Mouse (Mus musculus): ENCODE measurements at regions not wholly inside any gene's neighbourhood (a gene's known extent, or its start where the extent isn't known, plus 50 kb on each side); places are given as distances from the start of the nearest gene placed in this dataset.
A peak's percentile ranks its signal among the peaks of the same experiment; 100 is the strongest.

DNA sequence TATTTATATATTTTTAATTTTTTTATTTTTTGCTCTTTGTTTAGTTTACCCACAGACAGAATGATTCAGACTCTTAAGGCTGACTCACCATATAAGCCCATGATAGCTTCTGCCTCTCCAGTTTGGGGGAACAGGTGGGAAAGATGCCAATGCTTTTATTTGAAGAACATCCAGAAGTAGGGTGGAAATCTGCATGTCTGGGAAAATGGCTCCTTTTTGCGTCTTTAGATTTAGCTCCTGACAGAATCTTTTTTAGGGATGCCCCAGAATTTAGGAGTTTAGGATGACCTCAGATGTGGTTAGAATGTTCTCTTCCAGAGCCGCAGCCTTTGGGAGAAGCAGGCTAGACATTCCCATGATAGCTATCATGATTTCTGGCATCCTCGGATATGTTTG is 167.9 kb upstream of the Tgfbr2 start:
- Histone ChIP-seq H3K9ac (ENCODE audit: low read length) (no peak overlapping the region), H3K9me3 (ENCODE audit: control insufficient read depth, low read length) (no peaks in the 10 kb centered on the region), H3K4me1 (replicated peaks; ENCODE audit: control insufficient read depth, insufficient read depth) (no peaks in the 10 kb centered on the region), H3K27ac (replicated peaks) (no peak overlapping the region), H3K36me3 (ENCODE audit: control insufficient read depth, insufficient read depth, low read length) (no peaks in the 10 kb centered on the region), H3K4me3 (ENCODE audit: low read depth, low read length) (no peak overlapping the region), H3K4me2 (replicated peaks; ENCODE audit: low read depth) (no peak overlapping the region), H3K27me3 (ENCODE audit: control insufficient read depth, insufficient read depth, low read length) (no peaks in the 10 kb centered on the region)
- WGBS = 63% methylated on average over 3 of the region's 3 CpGs
- DNase-seq (ENCODE audit: low spot score) (no peak), ATAC-seq (ENCODE audit: low FRiP score, low TSS enrichment) (no peak)
- no peak for TF ChIP-seq EP300 (optimal IDR thresholded peaks at IDR 0.05)
- no peak for TF ChIP-seq CTCF (IDR thresholded peaks at IDR 0.05; ENCODE audit: low read depth)

DNA sequence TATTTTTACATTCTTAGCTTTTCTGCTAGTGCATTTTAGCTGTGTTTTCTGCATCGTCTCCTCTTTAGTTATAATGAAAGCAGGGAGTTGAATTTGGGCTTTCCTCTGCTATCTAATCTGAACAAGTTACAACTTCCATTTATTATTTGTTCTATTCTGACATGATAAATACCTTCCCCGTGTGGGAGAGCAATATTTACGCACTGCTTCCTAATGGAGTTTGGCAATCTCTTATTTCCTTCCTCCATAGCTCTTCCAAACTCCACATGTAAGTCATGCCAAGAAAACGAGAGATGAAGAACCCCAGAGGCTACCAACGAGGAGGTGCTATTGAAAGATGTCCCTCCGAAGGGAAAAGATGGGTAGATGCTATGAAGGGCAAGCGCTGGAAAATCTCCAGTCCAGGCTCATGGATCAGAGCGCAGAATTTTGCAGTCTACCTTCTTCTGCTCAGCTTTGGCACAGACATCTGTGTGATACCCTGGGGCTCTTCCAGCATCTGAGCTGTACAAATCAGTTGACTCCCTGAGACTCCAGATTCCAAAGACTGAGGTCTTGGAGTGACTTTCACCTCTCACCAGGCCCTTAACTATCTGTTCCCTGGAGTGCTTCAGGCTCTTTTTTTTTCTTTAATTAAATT is 167.4 kb upstream of the Tgfbr2 start:
- Histone ChIP-seq H3K27ac (replicated peaks) (no peak overlapping the region), H3K9me3 (ENCODE audit: control insufficient read depth, low read length) (no peaks in the 10 kb centered on the region)
- no peak for ATAC-seq (ENCODE audit: low FRiP score, low TSS enrichment)

DNA sequence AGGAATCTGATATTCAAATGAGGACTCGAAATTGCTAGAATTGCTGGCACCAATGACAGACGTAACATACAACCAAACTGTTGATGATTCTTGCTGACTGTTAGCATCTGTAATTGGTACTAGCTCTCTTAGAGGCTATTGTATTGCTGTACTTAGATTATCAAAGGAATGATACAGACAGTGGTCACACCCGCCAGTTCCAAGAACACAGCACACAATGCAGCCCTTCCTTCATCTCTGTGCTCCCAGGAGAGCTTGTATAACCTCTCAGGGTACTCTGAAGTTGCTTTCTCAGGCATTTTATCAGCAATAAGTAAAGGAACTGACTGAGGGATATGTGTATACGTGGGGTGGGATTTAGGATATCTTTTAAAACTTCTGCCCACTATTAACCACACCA is 166.8 kb upstream of the Tgfbr2 start:
- TF ChIP-seq EP300 (optimal IDR thresholded peaks at IDR 0.05) (no peak), CTCF (IDR thresholded peaks at IDR 0.05; ENCODE audit: low read depth) (no peak)
- Histone ChIP-seq H3K4me1 (replicated peaks; ENCODE audit: control insufficient read depth, insufficient read depth) (no peaks in the 10 kb centered on the region), H3K4me3 (ENCODE audit: low read depth, low read length) (no peak overlapping the region), H3K36me3 (ENCODE audit: control insufficient read depth, insufficient read depth, low read length) (no peaks in the 10 kb centered on the region), H3K4me2 (replicated peaks; ENCODE audit: low read depth) (no peak overlapping the region), H3K9me3 (ENCODE audit: control insufficient read depth, low read length) (no peaks in the 10 kb centered on the region), H3K9ac (ENCODE audit: low read length) (no peak overlapping the region), H3K27ac (replicated peaks) (no peak overlapping the region), H3K27me3 (ENCODE audit: control insufficient read depth, insufficient read depth, low read length) (no peaks in the 10 kb centered on the region)
- WGBS = 61% methylated on average over 4 of the region's 4 CpGs
- DNase-seq (ENCODE audit: low spot score) = no peak
- ATAC-seq (ENCODE audit: low FRiP score, low TSS enrichment) = no peak

More for the DNA sequence above, 167.4 kb upstream of the Tgfbr2 start:
- H3K4me2 ChIP-seq (replicated peaks; ENCODE audit: low read depth) = no peak overlapping the region
- H3K4me3 ChIP-seq (ENCODE audit: low read depth, low read length) = no peak overlapping the region
- no peak for DNase-seq (ENCODE audit: low spot score)
- TF ChIP-seq CTCF (IDR thresholded peaks at IDR 0.05; ENCODE audit: low read depth) = no peak
- no peak for TF ChIP-seq EP300 (optimal IDR thresholded peaks at IDR 0.05)
- no peaks in the 10 kb centered on the region for H3K36me3 ChIP-seq (ENCODE audit: control insufficient read depth, insufficient read depth, low read length)
- H3K27me3 ChIP-seq (ENCODE audit: control insufficient read depth, insufficient read depth, low read length) = no peaks in the 10 kb centered on the region
- H3K4me1 ChIP-seq (replicated peaks; ENCODE audit: control insufficient read depth, insufficient read depth) = no peaks in the 10 kb centered on the region
- H3K9ac ChIP-seq (ENCODE audit: low read length) = no peak overlapping the region
- WGBS = 40% methylated on average over 8 of the region's 8 CpGs

DNA sequence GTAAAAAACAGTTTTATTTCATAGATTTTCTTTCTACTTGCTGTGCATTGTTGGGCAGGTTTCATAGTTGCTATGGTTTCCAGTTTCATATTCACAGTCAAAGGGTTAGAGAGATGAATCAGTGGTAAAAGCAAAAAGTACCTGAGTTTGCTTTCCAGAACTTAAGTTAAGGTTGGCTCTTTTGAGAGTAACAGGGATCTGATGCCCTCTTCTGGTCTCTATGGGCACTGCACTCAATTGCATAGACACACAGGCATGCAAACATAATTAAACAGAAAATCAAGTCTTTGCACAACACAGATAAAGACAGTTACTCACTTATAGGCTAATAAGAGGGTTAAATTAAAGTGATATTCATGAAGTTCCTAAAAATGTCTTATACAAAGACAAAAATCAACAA is 165.8 kb upstream of the Tgfbr2 start:
- Histone ChIP-seq H3K4me3 (ENCODE audit: low read depth, low read length) (no peak overlapping the region), H3K9me3 (ENCODE audit: control insufficient read depth, low read length) (no peaks in the 10 kb centered on the region), H3K27me3 (ENCODE audit: control insufficient read depth, insufficient read depth, low read length) (no peaks in the 10 kb centered on the region), H3K4me1 (replicated peaks; ENCODE audit: control insufficient read depth, insufficient read depth) (no peaks in the 10 kb centered on the region), H3K36me3 (ENCODE audit: control insufficient read depth, insufficient read depth, low read length) (no peaks in the 10 kb centered on the region), H3K9ac (ENCODE audit: low read length) (no peak overlapping the region), H3K4me2 (replicated peaks; ENCODE audit: low read depth) (no peak overlapping the region), H3K27ac (replicated peaks) (no peak overlapping the region)
- ATAC-seq (ENCODE audit: low FRiP score, low TSS enrichment) (no peak), DNase-seq (ENCODE audit: low spot score) (no peak)
- TF ChIP-seq EP300 (optimal IDR thresholded peaks at IDR 0.05) = no peak
- TF ChIP-seq CTCF (IDR thresholded peaks at IDR 0.05; ENCODE audit: low read depth) = peak; percentile 64

DNA sequence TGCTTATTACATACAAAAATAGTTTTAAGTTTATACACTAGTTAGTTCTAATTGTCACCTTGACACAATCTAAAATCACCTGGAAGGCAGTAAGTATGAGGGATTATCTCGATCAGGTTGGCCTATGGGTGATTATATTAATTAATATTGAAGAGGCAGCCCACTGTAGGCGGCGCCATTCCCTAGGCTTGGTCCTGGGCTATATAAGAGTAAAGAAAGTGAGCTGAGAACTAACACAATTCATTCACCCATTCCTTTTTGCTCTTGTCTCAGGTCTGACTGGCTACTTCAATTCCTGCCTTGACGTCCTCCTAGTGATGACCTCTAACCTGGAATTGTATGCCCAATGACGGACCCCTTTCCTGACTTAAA is 163.6 kb upstream of the Tgfbr2 start:
- Histone ChIP-seq H3K9ac (ENCODE audit: low read length) (no peak overlapping the region), H3K27ac (replicated peaks) (no peak overlapping the region), H3K36me3 (ENCODE audit: control insufficient read depth, insufficient read depth, low read length) (no peaks in the 10 kb centered on the region), H3K4me3 (ENCODE audit: low read depth, low read length) (no peak overlapping the region), H3K4me2 (replicated peaks; ENCODE audit: low read depth) (no peak overlapping the region), H3K9me3 (ENCODE audit: control insufficient read depth, low read length) (no peaks in the 10 kb centered on the region), H3K4me1 (replicated peaks; ENCODE audit: control insufficient read depth, insufficient read depth) (no peaks in the 10 kb centered on the region), H3K27me3 (ENCODE audit: control insufficient read depth, insufficient read depth, low read length) (no peaks in the 10 kb centered on the region)
- TF ChIP-seq EP300 (optimal IDR thresholded peaks at IDR 0.05) (no peak), CTCF (IDR thresholded peaks at IDR 0.05; ENCODE audit: low read depth) (no peak)
- DNase-seq (ENCODE audit: low spot score) (no peak), ATAC-seq (ENCODE audit: low FRiP score, low TSS enrichment) (no peak)
- WGBS = 91% methylated on average over 5 of the region's 5 CpGs

DNA sequence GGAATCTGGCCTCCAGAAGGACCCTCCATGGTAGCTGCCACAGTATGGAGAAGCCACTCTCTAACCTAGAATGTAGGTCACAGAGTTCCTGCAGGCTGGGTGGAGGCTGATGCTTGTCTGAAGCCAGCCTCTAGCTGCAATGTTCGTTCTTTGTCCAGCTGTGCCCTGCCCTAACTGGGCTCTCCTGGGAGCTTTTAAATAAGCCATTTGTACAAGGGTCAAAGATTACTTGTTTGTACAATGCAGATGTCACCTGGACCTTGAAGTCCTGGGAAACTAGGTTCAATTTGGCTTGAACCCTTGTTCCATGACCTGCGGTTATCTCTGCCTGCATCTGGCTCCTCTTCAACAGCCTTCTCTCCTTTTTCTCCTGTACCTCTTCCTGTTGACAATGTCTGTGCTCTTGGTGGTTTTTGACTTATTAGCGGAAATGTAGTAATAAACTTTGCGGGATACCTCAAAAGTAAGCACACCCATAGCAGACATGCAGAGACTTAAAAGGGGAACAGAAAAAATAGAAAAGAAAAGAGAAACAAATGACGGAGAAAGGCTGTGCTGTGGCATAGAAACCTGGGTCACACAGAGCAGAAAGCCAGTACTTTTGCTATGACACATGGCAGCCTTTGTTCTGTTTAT is 163.1 kb upstream of the Tgfbr2 start:
- ATAC-seq (ENCODE audit: low FRiP score, low TSS enrichment) (no peak), DNase-seq (ENCODE audit: low spot score) (no peak)
- Histone ChIP-seq H3K4me2 (replicated peaks; ENCODE audit: low read depth) (no peak overlapping the region), H3K9me3 (ENCODE audit: control insufficient read depth, low read length) (no peaks in the 10 kb centered on the region), H3K36me3 (ENCODE audit: control insufficient read depth, insufficient read depth, low read length) (no peaks in the 10 kb centered on the region), H3K27me3 (ENCODE audit: control insufficient read depth, insufficient read depth, low read length) (no peaks in the 10 kb centered on the region), H3K4me3 (ENCODE audit: low read depth, low read length) (no peak overlapping the region), H3K4me1 (replicated peaks; ENCODE audit: control insufficient read depth, insufficient read depth) (no peaks in the 10 kb centered on the region), H3K27ac (replicated peaks) (no peak overlapping the region), H3K9ac (ENCODE audit: low read length) (no peak overlapping the region)
- TF ChIP-seq CTCF (IDR thresholded peaks at IDR 0.05; ENCODE audit: low read depth) = no peak
- TF ChIP-seq EP300 (optimal IDR thresholded peaks at IDR 0.05) = no peak
- 79% methylated on average over 5 of the region's 5 CpGs for WGBS
